Mouse (Mus musculus) G1E (cell line): ENCODE results near the gene Card10.
A peak's percentile ranks its signal among the peaks of the same experiment; 100 is the strongest.

ENCODE experiments used
- CTCF ChIP-seq: IDR thresholded peaks from 2 replicates; pipeline ENCODE4 v1.5.1; 2012; ENCODE audit warnings: low read depth, low read length, inconsistent platforms, mixed read lengths
- GATA1 ChIP-seq: IDR thresholded peaks from 2 replicates; pipeline ENCODE4 v1.6.1; 2012; ENCODE audit warnings: borderline replicate concordance, low read length, inconsistent platforms, mixed read lengths
- GATA2 ChIP-seq: IDR thresholded peaks from 2 replicates; pipeline ENCODE4 v1.6.1; 2012; ENCODE audit warnings: low read depth, low read length, inconsistent platforms, borderline replicate concordance
- POLR2AphosphoS5 ChIP-seq: IDR thresholded peaks from 2 replicates; pipeline ENCODE4 v1.6.1; 2012; ENCODE audit warnings: low read depth, low read length, inconsistent platforms; ENCODE audit not compliant: insufficient replicate concordance
- TAL1 ChIP-seq: conservative IDR thresholded peaks from 2 replicates; pipeline ENCODE4 v1.6.1; 2012; ENCODE audit warnings: low read depth, low read length, inconsistent platforms, mixed read lengths

- TF ChIP-seq CTCF: peak; percentile 40; the same call in 1 of the 2 replicates
- TF ChIP-seq POLR2AphosphoS5: no peak
- no peak for TF ChIP-seq GATA1
- TF ChIP-seq TAL1: no peak
- TF ChIP-seq GATA2: no peak
Measured at GRCm38 (mm10) chr15:78778077-78778870, 24.6 kb downstream of the Card10 start.
